Comparison of ENCODE assay signal across 35 mouse cellular contexts in the genomic region with DNA sequence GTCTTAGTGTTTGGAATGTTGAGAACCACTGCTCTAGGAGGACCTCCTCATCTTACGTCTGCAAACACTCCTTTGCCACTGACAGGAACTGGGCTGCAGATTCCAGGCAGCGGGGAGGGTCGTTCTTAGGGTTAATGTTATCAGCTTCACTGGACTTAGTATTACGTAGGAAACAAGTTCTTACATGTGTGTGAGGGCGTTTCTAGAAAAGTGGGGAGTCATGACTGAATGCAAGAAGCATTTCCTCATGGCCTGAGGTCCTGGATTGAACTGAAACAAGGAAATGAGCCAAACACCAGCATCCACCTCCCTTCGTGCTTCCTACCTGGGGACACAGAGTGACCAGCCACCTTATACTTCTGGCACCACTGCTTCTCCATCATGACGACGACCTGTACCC. TPM values are rescaled to one million over a fixed set of nuclear protein-coding genes. Genes with fewer than 3 reads are reported as not detected.
A peak's percentile ranks its signal among the peaks of the same experiment; 100 is the strongest.
DNase-seq lines count a peak whose midpoint lies in the region; ATAC-seq and TF ChIP-seq lines count a peak whose summit lies in the region.
"Had no signal": no experiment of that assay in that cellular context is flagged by ENCODE, and none has a peak within 500 bp of the region (broad histone marks: within the 10 kb centered on the region; RNA-seq: fewer than 3 reads in every experiment).

No protein-coding gene starts in this region.

- TF ChIP-seq CTCF in lung, adult 2 months (IDR thresholded peaks at IDR 0.05; ENCODE audit: insufficient read depth, low read length): no peak
- TF ChIP-seq CTCF in small intestine, adult 2 months (IDR thresholded peaks at IDR 0.05; ENCODE audit: extremely low read depth, insufficient read length, insufficient replicate concordance, low read depth, low read length): no peak
- no peak for TF ChIP-seq CTCF in stomach, postnatal 0 days (IDR thresholded peaks at IDR 0.05; ENCODE audit: low read depth)

- H3K4me2 ChIP-seq in kidney, embryonic 15.5 days: no peak overlapping the region
- no peak overlapping the region for H3K4me2 ChIP-seq in kidney, embryonic 16.5 days (replicated peaks; ENCODE audit: low read depth, low read length)
- no peak overlapping the region for H3K4me2 ChIP-seq in lung, embryonic 16.5 days (ENCODE audit: low read depth, low read length)
- H3K4me2 ChIP-seq in stomach, postnatal 0 days (replicated peaks; ENCODE audit: low read depth): no peak overlapping the region
- H3K4me2 ChIP-seq: embryonic facial prominence, embryonic 12.5 days; forebrain, embryonic 15.5 days; heart, embryonic 13.5 days; liver, embryonic 12.5 days; midbrain, embryonic 12.5 days; neural tube, embryonic 12.5 days had no signal

- H3K36me3 ChIP-seq in kidney, embryonic 15.5 days: no peaks in the 10 kb centered on the region
- no peaks in the 10 kb centered on the region for H3K36me3 ChIP-seq in kidney, embryonic 16.5 days (ENCODE audit: insufficient read depth, low read length)
- H3K36me3 ChIP-seq in lung, embryonic 16.5 days (ENCODE audit: control insufficient read depth, insufficient read depth, low read length): no peaks in the 10 kb centered on the region
- H3K36me3 ChIP-seq in small intestine, adult 2 months (ENCODE audit: control insufficient read depth, insufficient read depth, low read length): no peaks in the 10 kb centered on the region
- no peaks in the 10 kb centered on the region for H3K36me3 ChIP-seq in stomach, postnatal 0 days (ENCODE audit: control insufficient read depth, insufficient read depth, low read length)
- H3K36me3 ChIP-seq: embryonic facial prominence, embryonic 12.5 days; forebrain, embryonic 10.5 days; forebrain, embryonic 15.5 days; heart, embryonic 13.5 days; hindbrain, embryonic 10.5 days; liver, embryonic 12.5 days; midbrain, embryonic 12.5 days; neural tube, embryonic 12.5 days had no signal

- H3K9ac ChIP-seq in kidney, embryonic 15.5 days: no peak overlapping the region
- no peak overlapping the region for H3K9ac ChIP-seq in kidney, embryonic 16.5 days (replicated peaks; ENCODE audit: low read length)
- no peak overlapping the region for H3K9ac ChIP-seq in lung, embryonic 16.5 days (ENCODE audit: low read length)
- H3K9ac ChIP-seq in stomach, postnatal 0 days (ENCODE audit: low read length): no peak overlapping the region
- H3K9ac ChIP-seq: embryonic facial prominence, embryonic 12.5 days; forebrain, embryonic 15.5 days; heart, embryonic 13.5 days; liver, embryonic 12.5 days; liver, postnatal 0 days; midbrain, embryonic 12.5 days; neural tube, embryonic 12.5 days had no signal

- no peak for ATAC-seq in kidney, embryonic 15.5 days (replicated peaks; ENCODE audit: low FRiP score)
- ATAC-seq in kidney, embryonic 16.5 days (ENCODE audit: low FRiP score, low TSS enrichment): no peak
- ATAC-seq in lung, embryonic 16.5 days (ENCODE audit: low read depth): peak; percentile 37
- peak; percentile 83 for ATAC-seq in stomach, postnatal 0 days (ENCODE audit: low FRiP score, low TSS enrichment)
- ATAC-seq: forebrain, embryonic 15.5 days; hindbrain, embryonic 16.5 days; liver, embryonic 12.5 days; liver, postnatal 0 days; Patski had no signal

- H3K4me1 ChIP-seq in kidney, embryonic 15.5 days: 0 out of 2 replicates have a peak, but pooled peaks cover 4% of the 10 kb centered on the region
- H3K4me1 ChIP-seq in kidney, embryonic 16.5 days (ENCODE audit: insufficient read depth, low read length): no peaks in the 10 kb centered on the region
- peaks cover 12% of the 10 kb centered on the region for H3K4me1 ChIP-seq in lung, embryonic 16.5 days (replicated peaks; ENCODE audit: control insufficient read depth, insufficient read depth, low read length)
- peaks cover 2% of the 10 kb centered on the region; the same call in 1 of the 2 replicates for H3K4me1 ChIP-seq in lung, adult 2 months (ENCODE audit: control insufficient read depth, insufficient read depth, low read length)
- peaks cover 8% of the 10 kb centered on the region; the same call in 1 of the 2 replicates for H3K4me1 ChIP-seq in small intestine, adult 2 months (ENCODE audit: control insufficient read depth, insufficient read depth, insufficient read length, low read length)
- H3K4me1 ChIP-seq in stomach, postnatal 0 days (replicated peaks; ENCODE audit: control insufficient read depth, insufficient read depth): 0 out of 2 replicates have a peak, but pooled peaks cover 3% of the 10 kb centered on the region
- H3K4me1 ChIP-seq: embryonic facial prominence, embryonic 12.5 days; forebrain, embryonic 10.5 days; forebrain, embryonic 15.5 days; hindbrain, embryonic 10.5 days; liver, embryonic 12.5 days; midbrain, embryonic 12.5 days; neural tube, embryonic 12.5 days had no signal

- H3K4me3 ChIP-seq in kidney, embryonic 15.5 days (replicated peaks): no peak overlapping the region
- no peak overlapping the region for H3K4me3 ChIP-seq in kidney, embryonic 16.5 days (ENCODE audit: low read length)
- H3K4me3 ChIP-seq in lung, embryonic 16.5 days (ENCODE audit: low read length): no peak overlapping the region
- no peak overlapping the region for H3K4me3 ChIP-seq in lung, adult 2 months (replicated peaks; ENCODE audit: extremely low read depth, low read depth, low read length)
- no peak overlapping the region for H3K4me3 ChIP-seq in small intestine, adult 2 months (ENCODE audit: low read depth, low read length)
- H3K4me3 ChIP-seq in stomach, postnatal 0 days (ENCODE audit: low read depth, low read length): no peak overlapping the region
- H3K4me3 ChIP-seq: embryonic facial prominence, embryonic 12.5 days; forebrain, embryonic 10.5 days; forebrain, embryonic 15.5 days; heart, adult 2 months; heart, embryonic 13.5 days; hindbrain, embryonic 10.5 days; liver, embryonic 12.5 days; midbrain, embryonic 12.5 days; myocyte; neural tube, embryonic 12.5 days had no signal

- no peaks in the 10 kb centered on the region for H3K9me3 ChIP-seq in kidney, embryonic 15.5 days (replicated peaks)
- H3K9me3 ChIP-seq in kidney, embryonic 16.5 days (ENCODE audit: low read length): no peaks in the 10 kb centered on the region
- no peaks in the 10 kb centered on the region for H3K9me3 ChIP-seq in lung, embryonic 16.5 days (ENCODE audit: control insufficient read depth, low read length)
- no peaks in the 10 kb centered on the region for H3K9me3 ChIP-seq in stomach, postnatal 0 days (ENCODE audit: control insufficient read depth, low read length)
- H3K9me3 ChIP-seq: embryonic facial prominence, embryonic 12.5 days; forebrain, embryonic 10.5 days; forebrain, embryonic 15.5 days; heart, embryonic 13.5 days; hindbrain, embryonic 10.5 days; liver, embryonic 12.5 days; midbrain, embryonic 12.5 days; neural tube, embryonic 12.5 days had no signal

- no peak for TF ChIP-seq EP300 in stomach, postnatal 0 days (optimal IDR thresholded peaks at IDR 0.05)

- no peaks in the 10 kb centered on the region for H3K27me3 ChIP-seq in kidney, embryonic 15.5 days
- no peaks in the 10 kb centered on the region for H3K27me3 ChIP-seq in kidney, embryonic 16.5 days (ENCODE audit: insufficient read depth, low read length)
- no peaks in the 10 kb centered on the region; the same call in 1 of the 2 replicates for H3K27me3 ChIP-seq in lung, embryonic 16.5 days (ENCODE audit: control insufficient read depth, insufficient read depth, low read depth, low read length)
- no peaks in the 10 kb centered on the region for H3K27me3 ChIP-seq in small intestine, adult 2 months (ENCODE audit: control insufficient read depth, insufficient read depth, low read length)
- no peaks in the 10 kb centered on the region for H3K27me3 ChIP-seq in stomach, postnatal 0 days (ENCODE audit: control insufficient read depth, insufficient read depth, low read length)
- H3K27me3 ChIP-seq: embryonic facial prominence, embryonic 12.5 days; forebrain, embryonic 15.5 days; liver, embryonic 12.5 days; midbrain, embryonic 12.5 days; neural tube, embryonic 12.5 days; Patski had no signal

- no peak for DNase-seq in lung, adult 2 months
- peak; percentile 42 for DNase-seq in stomach, postnatal 0 days (ENCODE audit: low spot score)
- DNase-seq in adrenal gland, postnatal 36 days: no peak
- DNase-seq: adrenal gland, postnatal 10 days; cerebellum, adult 11 months; cerebellum, adult 9-10 months; embryo, embryonic 11 days; heart, adult 2 months; kidney, adult 8-10 months; layer of hippocampus, postnatal 36 days; left cerebral cortex, postnatal 4 days; liver, postnatal 0 days; right cerebral cortex, adult 18-20 months; thymus, postnatal 14 days had no signal

- no peak for TF ChIP-seq POLR2A in lung, adult 2 months (IDR thresholded peaks at IDR 0.05; ENCODE audit: borderline replicate concordance, extremely low read depth, low read depth, low read length)
- no peak for TF ChIP-seq POLR2A in small intestine, adult 2 months (IDR thresholded peaks at IDR 0.05; ENCODE audit: low read depth, low read length)

- H3K27ac ChIP-seq in kidney, embryonic 15.5 days: peak overlapping the region; percentile 51; the same call in 1 of the 2 replicates
- H3K27ac ChIP-seq in kidney, embryonic 16.5 days (ENCODE audit: low read length): no peak overlapping the region
- H3K27ac ChIP-seq in lung, embryonic 16.5 days (ENCODE audit: low read length): peak overlapping the region; percentile 71
- H3K27ac ChIP-seq in small intestine, adult 2 months (ENCODE audit: insufficient read depth, low read depth, low read length): peak overlapping the region; percentile 43; the same call in 1 of the 2 replicates
- H3K27ac ChIP-seq in stomach, postnatal 0 days (replicated peaks): peak overlapping the region; percentile 86
- H3K27ac ChIP-seq: embryonic facial prominence, embryonic 12.5 days; forebrain, embryonic 10.5 days; forebrain, embryonic 15.5 days; heart, adult 2 months; heart, embryonic 13.5 days; hindbrain, embryonic 10.5 days; liver, embryonic 12.5 days; midbrain, embryonic 12.5 days; neural tube, embryonic 12.5 days had no signal

- WGBS in kidney, embryonic 15.5 days: 48% methylated on average over 8 of the region's 8 CpGs
- 45% methylated on average over 8 of the region's 8 CpGs for WGBS in kidney, embryonic 16.5 days
- WGBS in lung, embryonic 16.5 days: 26% methylated on average over 8 of the region's 8 CpGs
- WGBS in lung, adult 2 months: 38% methylated on average over 8 of the region's 8 CpGs
- WGBS in small intestine, adult 2 months: 44% methylated on average over 8 of the region's 8 CpGs
- WGBS in stomach, postnatal 0 days: 37% methylated on average over 8 of the region's 8 CpGs

RNA-seq across cellular contexts. Expression of gene Cyp2s1, which starts 27.7 kb away (rescaled TPM):
- polyA plus RNA-seq in kidney, embryonic 15.5 days (2015; fragmentation: Nextera tagmentation; extraction: Ambion mirVana): 17.2 and 18.1 TPM in 2 replicates
- 22.1 and 23.0 TPM in 2 replicates for polyA plus RNA-seq in kidney, embryonic 16.5 days (2015; fragmentation: Nextera tagmentation; extraction: Ambion mirVana)
- 18.9 and 21.0 TPM in 2 replicates for polyA plus RNA-seq in lung, embryonic 16.5 days (2015; fragmentation: Nextera tagmentation; extraction: Ambion mirVana)
- 116 and 135 TPM in 2 replicates for polyA plus RNA-seq in lung, adult 2 months (2012; rRNA removed)
- polyA plus RNA-seq in small intestine, adult 2 months (2012; rRNA removed): 65.6 and 74.2 TPM in 2 replicates
- 166 and 195 TPM in 2 replicates for polyA plus RNA-seq in stomach, postnatal 0 days (2015; fragmentation: Nextera tagmentation; extraction: Ambion mirVana)
- total RNA-seq in adrenal gland, postnatal 36 days (2021): 1 to 10 TPM; 1.9 to 2.5 TPM
- total RNA-seq: megakaryocyte, adult 5-6 weeks; MEL had no signal

RNA-seq across cellular contexts. Expression of gene Cyp2b10, which starts 53.0 kb away (rescaled TPM):
- not detected in 2 replicates for polyA plus RNA-seq in kidney, embryonic 15.5 days (2015; fragmentation: Nextera tagmentation; extraction: Ambion mirVana)
- polyA plus RNA-seq in kidney, embryonic 16.5 days (2015; fragmentation: Nextera tagmentation; extraction: Ambion mirVana): not detected in 2 replicates
- polyA plus RNA-seq in lung, embryonic 16.5 days (2015; fragmentation: Nextera tagmentation; extraction: Ambion mirVana): 0.60 and 1.4 TPM in 2 replicates
- 120 and 161 TPM in 2 replicates for polyA plus RNA-seq in lung, adult 2 months (2012; rRNA removed)
- 40.2 and 48.9 TPM in 2 replicates for polyA plus RNA-seq in small intestine, adult 2 months (2012; rRNA removed)
- 7.4 and 10.7 TPM in 2 replicates for polyA plus RNA-seq in stomach, postnatal 0 days (2015; fragmentation: Nextera tagmentation; extraction: Ambion mirVana)
- 1 to 10 TPM; 3.9 to 7.6 TPM for total RNA-seq in adrenal gland, postnatal 36 days (2021)
- total RNA-seq: gastrocnemius, postnatal 4 days; left cerebral cortex, postnatal 4 days; megakaryocyte, adult 5-6 weeks; MEL; midbrain, postnatal 0 days had no signal
- polyA plus RNA-seq: embryonic facial prominence, embryonic 12.5 days; forebrain, embryonic 10.5 days; forebrain, embryonic 15.5 days; heart, embryonic 13.5 days; hindbrain, embryonic 10.5 days; hindbrain, embryonic 16.5 days; intestine, embryonic 14.5 days; limb, embryonic 14.5 days; midbrain, embryonic 12.5 days; midbrain, postnatal 0 days; neural tube, embryonic 12.5 days; Patski had no signal

RNA-seq across cellular contexts. Expression of gene Axl, which starts 55.9 kb away (rescaled TPM):
- polyA plus RNA-seq in kidney, embryonic 15.5 days (2015; fragmentation: Nextera tagmentation; extraction: Ambion mirVana): 81.9 and 91.5 TPM in 2 replicates
- polyA plus RNA-seq in kidney, embryonic 16.5 days (2015; fragmentation: Nextera tagmentation; extraction: Ambion mirVana): 91.5 and 96.5 TPM in 2 replicates
- 53.6 and 55.1 TPM in 2 replicates for polyA plus RNA-seq in lung, embryonic 16.5 days (2015; fragmentation: Nextera tagmentation; extraction: Ambion mirVana)
- polyA plus RNA-seq in lung, adult 2 months (2012; rRNA removed): 91.8 and 92.0 TPM in 2 replicates
- 13.2 and 14.4 TPM in 2 replicates for polyA plus RNA-seq in small intestine, adult 2 months (2012; rRNA removed)
- polyA plus RNA-seq in stomach, postnatal 0 days (2015; fragmentation: Nextera tagmentation; extraction: Ambion mirVana): 52.8 and 53.4 TPM in 2 replicates
- total RNA-seq in adrenal gland, postnatal 36 days (2021): 10 to 100 TPM; 50.7 to 63.4 TPM

Comparison
In these comparisons a context has a peak if more than half of its experiments do, and no peak if none do; other contexts are left out.
1. ATAC-seq: peak in lung, embryonic 16.5 days (single experiment) and stomach, postnatal 0 days (single experiment); none in kidney, embryonic 15.5 days (single experiment) and kidney, embryonic 16.5 days (single experiment).